Mouse (Mus musculus) olfactory bulb, adult 2 months (tissue): ENCODE results near the gene Ppp4r4.

Source experiments
- CTCF ChIP-seq: fragments of 200-500 bp; IDR thresholded peaks from 2 replicates; pipeline ENCODE4 v1.5.1; 2012; ENCODE audit warnings: low read depth, mild to moderate bottlenecking, low read length, moderate library complexity; ENCODE audit not compliant: insufficient read depth
- POLR2A ChIP-seq: fragments of 200-500 bp; IDR thresholded peaks from 2 replicates; pipeline ENCODE4 v1.6.1; 2012; ENCODE audit warnings: mild to moderate bottlenecking, low read depth, low read length, moderate library complexity; ENCODE audit not compliant: insufficient read depth

DNA sequence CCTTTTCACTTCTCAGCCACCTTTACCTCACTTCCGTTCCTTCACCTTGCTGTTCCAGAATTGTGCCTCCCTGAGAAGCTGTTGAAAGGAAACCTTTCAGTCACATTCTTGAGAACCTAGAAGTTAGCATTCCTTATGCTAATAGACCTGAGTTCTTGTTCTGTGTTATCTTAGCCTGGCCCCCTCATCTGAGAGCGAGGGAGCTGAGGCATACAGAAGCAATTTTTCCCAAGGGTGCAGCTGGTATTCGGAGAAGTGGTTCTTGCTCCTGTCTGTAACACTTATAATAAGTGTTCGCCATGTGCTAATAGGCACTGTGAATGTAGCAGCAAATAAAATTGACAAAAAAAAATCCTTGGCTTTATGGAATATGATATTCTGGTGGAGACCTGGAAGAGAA is 16.4 kb upstream of the Ppp4r4 start:
- TF ChIP-seq POLR2A (no peak), CTCF (no peak)
